Mouse (Mus musculus) 3T3-L1 (cell line): ENCODE measurements at regions not wholly inside any gene's neighbourhood (a gene's known extent, or its start where the extent isn't known, plus 50 kb on each side); places are given as distances from the start of the nearest gene placed in this dataset.
"Not testable (repeated sequence)": the region's sequence is repeated elsewhere in the genome, so short reads cannot be mapped to it uniquely, and the experiment has no call there.

Experiments
- DNase-seq: peaks from one replicate; pipeline ENCODE4 v3.0.0-alpha.2; 2015; ENCODE audit warnings: low read depth, low spot score

- peak; percentile 13 for DNase-seq
Measured at GRCm38 (mm10) chr13:68451521-68451920, 130.4 kb downstream of the Mtrr start.

DNA sequence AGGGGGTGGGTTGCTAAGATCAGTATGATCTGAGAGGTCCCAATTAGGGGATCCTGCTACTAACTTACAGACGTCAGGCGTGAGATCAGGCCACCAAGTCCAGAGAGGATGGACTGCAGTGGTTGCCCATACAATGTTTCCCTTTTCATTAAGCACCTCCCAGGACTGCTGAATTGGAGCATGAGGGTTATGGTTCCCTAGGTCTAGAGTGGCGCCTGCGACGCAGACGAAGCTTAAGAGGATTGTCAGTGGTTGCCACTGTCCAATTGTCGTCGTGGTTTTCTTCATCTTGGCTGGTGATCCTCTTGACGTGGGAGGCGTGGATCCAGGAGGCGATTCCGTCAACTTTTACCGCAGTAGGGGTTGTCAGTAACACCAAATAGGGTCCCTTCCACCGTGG is 137.6 kb downstream of the Mtrr start:
- not testable (repeated sequence) for DNase-seq
